ENCODE assay signal across 9 mouse cellular contexts in the genomic region with DNA sequence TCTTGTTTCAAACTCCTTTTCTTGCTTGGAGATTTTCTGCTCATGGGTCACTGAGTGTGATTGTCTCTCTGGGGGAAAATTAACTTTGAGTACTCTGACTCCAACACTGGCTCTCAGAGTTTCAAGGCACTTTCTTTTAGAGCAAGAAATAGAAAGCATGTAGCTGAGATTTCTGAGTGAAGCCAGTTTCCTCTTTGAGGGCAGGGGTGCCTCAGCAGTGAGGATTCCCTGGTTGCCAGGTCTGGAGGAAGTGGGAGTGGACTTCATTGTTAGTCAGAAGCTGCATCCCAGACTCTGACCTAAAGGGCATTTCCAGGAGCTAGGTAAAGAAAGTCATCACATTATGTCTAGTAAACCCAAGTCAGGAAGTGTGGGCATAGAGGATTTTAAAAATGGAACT. TPM values are rescaled to one million over a fixed set of nuclear protein-coding genes. Genes with fewer than 3 reads are reported as not detected.
A peak's percentile ranks its signal among the peaks of the same experiment; 100 is the strongest.
DNase-seq lines count a peak whose midpoint lies in the region; ATAC-seq and TF ChIP-seq lines count a peak whose summit lies in the region.
"Had no signal": no experiment of that assay in that cellular context is flagged by ENCODE, and none has a peak within 500 bp of the region (broad histone marks: within the 10 kb centered on the region; RNA-seq: fewer than 3 reads in every experiment).

No protein-coding gene starts in this region.

- ATAC-seq in hindbrain, postnatal 0 days = no peak
- no peak for ATAC-seq in liver, postnatal 0 days
- no peak for ATAC-seq in cerebellum, adult (ENCODE audit: insufficient number of reproducible peaks, low FRiP score, low TSS enrichment)

- no peaks in the 10 kb centered on the region for H3K27me3 ChIP-seq in embryonic facial prominence, embryonic 10.5 days (replicated peaks; ENCODE audit: low read depth, poor library complexity, severe bottlenecking)
- no peaks in the 10 kb centered on the region for H3K27me3 ChIP-seq in hindbrain, postnatal 0 days (ENCODE audit: insufficient read depth, low read length)
- no peaks in the 10 kb centered on the region for H3K27me3 ChIP-seq in liver, postnatal 0 days (ENCODE audit: insufficient read depth, low read length)

- H3K9ac ChIP-seq in hindbrain, postnatal 0 days (replicated peaks; ENCODE audit: low read length) = no peak overlapping the region
- H3K9ac ChIP-seq in liver, postnatal 0 days (replicated peaks) = peak overlapping the region; percentile 51; the same call in 1 of the 2 replicates

- no peak for TF ChIP-seq CTCF in left cerebral cortex, adult 2 months (IDR thresholded peaks at IDR 0.05)
- TF ChIP-seq CTCF in hindbrain, postnatal 0 days (IDR thresholded peaks at IDR 0.05; ENCODE audit: low read depth) = no peak
- no peak for TF ChIP-seq CTCF in liver, postnatal 0 days (IDR thresholded peaks at IDR 0.05; ENCODE audit: low read depth)

- intact Hi-C loops in left cerebral cortex, adult 2 months (cut with DNase I) = no loop called here
- intact Hi-C loops in left cerebral cortex, postnatal 14 days (cut with DNase I) = no loop called here

- no peaks in the 10 kb centered on the region for H3K9me3 ChIP-seq in embryonic facial prominence, embryonic 10.5 days
- no peaks in the 10 kb centered on the region for H3K9me3 ChIP-seq in hindbrain, postnatal 0 days (ENCODE audit: low read length)
- H3K9me3 ChIP-seq in liver, postnatal 0 days (ENCODE audit: low read length) = no peaks in the 10 kb centered on the region

- peaks cover 54% of the 10 kb centered on the region for H3K4me1 ChIP-seq in embryonic facial prominence, embryonic 10.5 days
- H3K4me1 ChIP-seq in hindbrain, postnatal 0 days (ENCODE audit: insufficient read depth, low read length) = no peaks in the 10 kb centered on the region
- H3K4me1 ChIP-seq in liver, postnatal 0 days (ENCODE audit: insufficient read depth) = 0 out of 2 replicates have a peak, but pooled peaks cover 3% of the 10 kb centered on the region

- H3K36me3 ChIP-seq in embryonic facial prominence, embryonic 10.5 days (replicated peaks) = no peaks in the 10 kb centered on the region
- no peaks in the 10 kb centered on the region for H3K36me3 ChIP-seq in hindbrain, postnatal 0 days (ENCODE audit: insufficient read depth, low read length)
- no peaks in the 10 kb centered on the region for H3K36me3 ChIP-seq in liver, postnatal 0 days (replicated peaks; ENCODE audit: insufficient read depth, low read length)

- H3K4me3 ChIP-seq in left cerebral cortex, adult 2 months = peak overlapping the region; percentile 58; the same call in 1 of the 2 replicates
- peak overlapping the region; percentile 86 for H3K4me3 ChIP-seq in embryonic facial prominence, embryonic 10.5 days
- no peak overlapping the region for H3K4me3 ChIP-seq in hindbrain, postnatal 0 days (ENCODE audit: low read length)
- H3K4me3 ChIP-seq in liver, postnatal 0 days (ENCODE audit: low read depth, low read length) = no peak overlapping the region

- TF ChIP-seq EP300 in liver, postnatal 0 days (IDR thresholded peaks at IDR 0.05; ENCODE audit: low read depth) = no peak

- peak overlapping the region; percentile 17 for H3K4me2 ChIP-seq in hindbrain, postnatal 0 days (ENCODE audit: low read depth, low read length)
- peak overlapping the region; percentile 89 for H3K4me2 ChIP-seq in liver, postnatal 0 days (ENCODE audit: low read depth, low read length)

- no peak for DNase-seq in left cerebral cortex, adult 2 months (ENCODE audit: extremely low spot score in 1 of 2, low spot score in 2 of 2)
- no peak for DNase-seq in left cerebral cortex, postnatal 14 days (ENCODE audit: low spot score in 2 of 2)
- no peak for DNase-seq in embryonic facial prominence, embryonic 10.5 days (ENCODE audit: low spot score)
- no peak for DNase-seq in hindbrain, postnatal 0 days (ENCODE audit: low spot score)
- no peak for DNase-seq in liver, postnatal 0 days
- no peak for DNase-seq in cerebellum, adult 8-10 months
- no peak for DNase-seq in gastrocnemius, postnatal 25 days

- no peak overlapping the region for H3K27ac ChIP-seq in left cerebral cortex, adult 2 months
- H3K27ac ChIP-seq in embryonic facial prominence, embryonic 10.5 days (replicated peaks) = peak overlapping the region; percentile 44
- no peak overlapping the region for H3K27ac ChIP-seq in hindbrain, postnatal 0 days
- 0 out of 2 replicates have a peak overlapping the region, but pooled peaks have one; percentile 7 for H3K27ac ChIP-seq in liver, postnatal 0 days (ENCODE audit: low read depth)

RNA-seq across cellular contexts. Expression of a gene that starts 2.3 kb away (rescaled TPM):
- total RNA-seq in left cerebral cortex, adult 2 months (2021) = 10 to 100 TPM; 61.0 to 61.6 TPM
- 10 to 100 TPM; 65.4 to 86.1 TPM for total RNA-seq in left cerebral cortex, postnatal 14 days (2021)
- 34.9 and 38.1 TPM in 2 replicates for polyA plus RNA-seq in embryonic facial prominence, embryonic 10.5 days (2016; fragmentation: Nextera tagmentation; extraction: Ambion mirVana)
- 17.8 and 26.8 TPM in 2 replicates for total RNA-seq in hindbrain, postnatal 0 days (2014; rRNA removed)
- polyA plus RNA-seq in hindbrain, postnatal 0 days (2015; fragmentation: Nextera tagmentation; extraction: Ambion mirVana) = 16.3 and 17.2 TPM in 2 replicates
- 8.9 and 11.3 TPM in 2 replicates for polyA plus RNA-seq in liver, postnatal 0 days (2015; fragmentation: Nextera tagmentation; extraction: Ambion mirVana)
- 10 to 100 TPM; 32.7 to 33.7 TPM for total RNA-seq in gastrocnemius, postnatal 25 days (2021)

RNA-seq across cellular contexts. Expression of a gene that starts 40.7 kb away (rescaled TPM):
- not detected for total RNA-seq in left cerebral cortex, adult 2 months (2021)
- not detected for total RNA-seq in left cerebral cortex, postnatal 14 days (2021)
- polyA plus RNA-seq in embryonic facial prominence, embryonic 10.5 days (2016; fragmentation: Nextera tagmentation; extraction: Ambion mirVana) = not detected in 2 replicates
- total RNA-seq in hindbrain, postnatal 0 days (2014; rRNA removed) = not detected in 2 replicates
- polyA plus RNA-seq in hindbrain, postnatal 0 days (2015; fragmentation: Nextera tagmentation; extraction: Ambion mirVana) = not detected in 2 replicates
- not detected in 2 replicates for polyA plus RNA-seq in liver, postnatal 0 days (2015; fragmentation: Nextera tagmentation; extraction: Ambion mirVana)
- total RNA-seq in gastrocnemius, postnatal 25 days (2021) = not detected
- polyA plus RNA-seq: urinary bladder, adult 2 months had no signal

Comparison
In these comparisons a context has a peak if more than half of its experiments do, and no peak if none do; other contexts are left out.
1. H3K27ac ChIP-seq: peak in embryonic facial prominence, embryonic 10.5 days (single experiment) and liver, postnatal 0 days (single experiment); none in left cerebral cortex, adult 2 months (single experiment) and hindbrain, postnatal 0 days (single experiment).
2. H3K4me3 ChIP-seq: peak in left cerebral cortex, adult 2 months (single experiment) and embryonic facial prominence, embryonic 10.5 days (single experiment); none in hindbrain, postnatal 0 days (single experiment) and liver, postnatal 0 days (single experiment).